Mouse (Mus musculus) liver, embryonic 14.5 days (tissue): ENCODE measurements around the gene D5Ertd579e. TPM values are rescaled to one million over a fixed set of nuclear protein-coding genes. Genes with fewer than 3 reads are reported as not detected.

Source experiments
- ATAC-seq: fragments of 200-750 bp; cut with Nextera tagmentation; 2 replicates; pipeline ENCODE4 v1.8.0; 2017; ENCODE audit warnings: moderate number of reproducible peaks, mild to moderate bottlenecking, moderate library complexity; ENCODE audit not compliant: insufficient read depth
- DNase-seq, 3 experiments: peaks; one replicate each; pipeline ENCODE4 v3.0.0-alpha.2; 2012 to 2013; ENCODE audit warnings: low read depth in 3 of 3, low spot score in 3 of 3
- H3K27ac ChIP-seq: fragments of 300-500 bp; sonication (generic); 2 replicates; pipeline ENCODE4 v1.5.1; 2014; ENCODE audit warnings: moderate library complexity, mild to moderate bottlenecking, control low read depth, inconsistent platforms
- H3K27me3 ChIP-seq: fragments of 300-500 bp; sonication (generic); 2 replicates; pipeline ENCODE4 v1.6.1; 2014; ENCODE audit warnings: mild to moderate bottlenecking, low read length, moderate library complexity; ENCODE audit not compliant: control insufficient read depth, insufficient read depth
- H3K36me3 ChIP-seq: fragments of 300-500 bp; sonication (generic); replicated peaks from 2 replicates; pipeline ENCODE4 v1.6.1; 2014; ENCODE audit warnings: low read depth; ENCODE audit not compliant: control insufficient read depth, insufficient read depth
- H3K4me1 ChIP-seq, 2 experiments: fragments of 200-500 bp in 1 of 2; fragments of 300-500 bp in 1 of 2; sonication (generic) in 1 of 2; replicated peaks; 2 replicates each; pipeline ENCODE4 v1.6.1; 2012 to 2014; ENCODE audit warnings: antibody characterized with exemption in 1 of 2, inconsistent platforms in 1 of 2, low read length in 1 of 2; ENCODE audit not compliant: control insufficient read depth in 2 of 2, insufficient read depth in 2 of 2
- H3K4me2 ChIP-seq: fragments of 300-500 bp; sonication (generic); 2 replicates; pipeline ENCODE4 v1.6.1; 2014; ENCODE audit warnings: low read depth, mild to moderate bottlenecking, control low read depth, moderate library complexity
- H3K4me3 ChIP-seq, 2 experiments: fragments of 200-500 bp in 1 of 2; fragments of 300-500 bp in 1 of 2; sonication (generic) in 1 of 2; 2 replicates each; pipeline ENCODE4 v1.5.1; 2012 to 2014; ENCODE audit warnings: low read depth in 2 of 2, low read length in 2 of 2, mild to moderate bottlenecking in 2 of 2, control low read depth in 1 of 2, inconsistent platforms in 1 of 2, moderate library complexity in 1 of 2; ENCODE audit not compliant: insufficient read depth in 1 of 2
- H3K9ac ChIP-seq: fragments of 300-500 bp; sonication (generic); replicated peaks from 2 replicates; pipeline ENCODE4 v1.6.1; 2014; ENCODE audit warnings: mild to moderate bottlenecking, control low read depth, moderate library complexity
- H3K9me3 ChIP-seq: fragments of 300-500 bp; sonication (generic); 2 replicates; pipeline ENCODE4 v1.6.1; 2016; ENCODE audit warnings: low read length, mixed read lengths; ENCODE audit not compliant: control insufficient read depth
- CTCF ChIP-seq: IDR thresholded peaks from 2 replicates; pipeline ENCODE4 v1.5.1; 2016; ENCODE audit warnings: antibody characterized with exemption, low read depth, control low read depth
- EP300 ChIP-seq: IDR thresholded peaks from 2 replicates; pipeline ENCODE4 v1.6.1; 2016; ENCODE audit warnings: antibody characterized with exemption, low read depth
- WGBS: fragments of 180-500 bp; shearing (Covaris S2); extraction: QIAGEN DNeasy Blood & Tissue Kit; methylation state at CpG from one replicate; pipeline ENCODE4 v1.1.7; 2014; ENCODE audit not compliant: insufficient replicate concordance; 5-methylcytosine and 5-hydroxymethylcytosine counted together
- polyA plus RNA-seq, 2 experiments: library from polyadenylated mRNA; depleted of rRNA in 1 of 2; stranded (reverse) in 1 of 2; unstranded in 1 of 2; fragments of >200 nt; fragmentation: Nextera tagmentation in 1 of 2; extraction: Ambion mirVana in 1 of 2; gene quantifications; 2 replicates each; pipeline versions ENCODE4 v1.2.1 to v1.2.3; 2012 to 2014

Gene D5Ertd579e
- polyA plus RNA-seq, 2 experiments, result 16.2 to 22.7 TPM

DNA sequence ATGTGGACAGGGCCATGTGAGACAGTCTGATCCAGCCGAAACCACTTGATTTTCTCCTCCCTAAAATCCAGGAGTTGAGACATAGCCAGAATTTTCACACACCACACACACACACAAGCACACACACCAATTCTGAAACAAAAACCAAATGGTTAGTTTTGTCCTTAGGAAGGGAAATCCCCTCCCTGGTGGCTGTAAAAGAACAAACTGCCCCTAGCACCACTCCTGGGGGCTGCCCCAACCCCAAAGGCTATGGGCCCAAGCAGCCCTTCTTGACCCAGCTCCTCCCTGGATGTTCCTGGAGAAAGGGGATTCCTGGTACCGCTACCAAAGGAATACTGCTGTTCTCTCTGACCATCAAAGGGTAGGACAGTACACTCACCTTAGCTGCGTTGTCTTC, 119.4 kb downstream of the D5Ertd579e start:
- ATAC-seq (no peak), DNase-seq (no peak)
- Histone ChIP-seq H3K4me2 (no peak overlapping the region), H3K27me3 (no peaks in the 10 kb centered on the region), H3K4me3 (no peak overlapping the region), H3K36me3 (peaks cover 3% of the 10 kb centered on the region; the same call in 1 of the 2 replicates), H3K9ac (no peak overlapping the region), H3K4me1 (peaks cover 32 to 48% of the 10 kb centered on the region in 2 experiments), H3K27ac (no peak overlapping the region), H3K9me3 (no peaks in the 10 kb centered on the region)
- TF ChIP-seq EP300, result no peak
- TF ChIP-seq CTCF, result no peak
- 87% methylated on average over 3 of the region's 3 CpGs for WGBS

DNA sequence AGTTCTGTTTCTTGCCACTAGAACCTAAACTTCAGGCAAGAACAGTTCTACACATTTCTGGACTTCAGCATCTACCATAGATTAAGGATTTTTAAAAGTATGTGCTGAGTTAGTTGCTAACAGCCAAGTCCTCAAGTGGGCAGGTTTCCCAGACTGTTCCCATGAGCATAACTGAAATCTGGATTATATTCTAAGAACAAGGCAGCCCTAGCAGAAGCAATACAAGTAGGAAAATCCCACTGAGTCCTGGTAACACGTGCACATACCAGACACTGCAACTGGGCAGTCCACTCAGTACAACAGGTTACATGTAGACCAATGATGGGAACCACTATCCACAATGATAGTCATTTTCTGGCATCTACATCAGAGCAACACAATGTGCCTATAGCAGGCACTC, 120.1 kb downstream of the D5Ertd579e start:
- Histone ChIP-seq H3K4me1 (peaks cover 28 to 46% of the 10 kb centered on the region in 2 experiments), H3K36me3 (peaks cover 3% of the 10 kb centered on the region; the same call in 1 of the 2 replicates), H3K4me2 (no peak overlapping the region), H3K9me3 (no peaks in the 10 kb centered on the region), H3K27ac (no peak overlapping the region), H3K27me3 (no peaks in the 10 kb centered on the region), H3K9ac (no peak overlapping the region), H3K4me3 (no peak overlapping the region)
- WGBS, result 66% methylated on average over 1 of the region's 1 CpGs
- ATAC-seq (no peak), DNase-seq (no peak)
- TF ChIP-seq CTCF, result no peak
- no peak for TF ChIP-seq EP300

DNA sequence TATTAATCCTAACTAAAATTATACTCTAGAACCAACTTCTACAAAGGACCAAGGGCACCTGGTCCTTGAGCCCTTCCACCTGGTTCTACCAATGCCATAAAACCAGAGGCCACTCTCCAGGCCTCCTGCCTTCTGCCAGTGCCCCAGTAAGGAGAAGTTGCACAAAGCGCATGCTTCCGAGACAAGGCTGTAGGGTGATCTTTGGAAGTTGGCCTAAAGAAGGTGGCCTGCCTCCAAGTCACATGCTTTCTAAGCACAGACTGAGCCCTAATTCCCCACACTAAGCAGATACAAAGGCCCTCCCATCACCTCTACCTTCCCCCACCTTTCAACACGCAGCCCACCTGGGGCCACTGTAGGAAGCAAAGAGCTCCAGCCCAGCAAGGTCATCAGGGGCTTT, 120.6 kb downstream of the D5Ertd579e start:
- Histone ChIP-seq H3K27ac (no peak overlapping the region), H3K36me3 (peaks cover 3% of the 10 kb centered on the region; the same call in 1 of the 2 replicates), H3K9ac (no peak overlapping the region), H3K9me3 (no peaks in the 10 kb centered on the region), H3K27me3 (no peaks in the 10 kb centered on the region), H3K4me1 (peaks cover 23 to 40% of the 10 kb centered on the region in 2 experiments), H3K4me3 (no peak overlapping the region), H3K4me2 (no peak overlapping the region)
- DNase-seq (no peak), ATAC-seq (no peak)
- TF ChIP-seq EP300 (no peak), CTCF (no peak)
- WGBS, result 75% methylated on average over 3 of the region's 3 CpGs

DNA sequence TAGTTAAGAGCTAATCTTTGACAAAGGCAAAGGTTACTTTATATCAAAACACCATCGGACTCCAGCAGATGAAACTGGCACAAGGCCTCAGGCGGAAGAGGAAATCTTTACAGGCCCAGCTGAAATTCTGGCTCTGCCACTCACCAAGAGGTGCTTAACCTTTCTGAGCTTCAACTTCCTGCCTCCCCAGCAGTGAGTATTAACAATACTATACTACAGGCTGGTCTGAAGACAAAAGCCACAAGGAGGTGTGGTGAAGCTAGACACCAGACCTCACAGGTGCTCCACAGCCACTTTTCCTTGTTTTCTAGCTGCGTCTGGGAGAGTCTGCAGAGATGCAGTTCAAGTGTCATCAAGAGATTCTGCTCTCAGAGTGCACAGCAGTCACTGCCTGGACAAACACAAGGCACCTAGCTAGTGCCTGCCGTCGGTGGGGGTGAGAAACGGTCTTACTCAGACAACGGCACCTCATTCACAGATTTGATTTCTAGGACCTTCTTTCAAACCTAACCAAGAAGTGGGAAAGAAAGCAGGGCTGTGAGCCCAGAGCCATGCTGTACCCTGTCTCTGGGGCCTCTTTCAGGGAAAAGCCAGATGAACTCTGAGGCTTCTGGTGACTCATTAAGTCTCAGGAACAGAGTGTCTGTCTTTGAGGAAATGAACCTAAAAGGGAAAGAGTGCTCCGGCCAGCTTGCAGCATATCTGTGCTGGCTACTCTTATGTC, 121.5 kb downstream of the D5Ertd579e start:
- no peak for ATAC-seq

DNA sequence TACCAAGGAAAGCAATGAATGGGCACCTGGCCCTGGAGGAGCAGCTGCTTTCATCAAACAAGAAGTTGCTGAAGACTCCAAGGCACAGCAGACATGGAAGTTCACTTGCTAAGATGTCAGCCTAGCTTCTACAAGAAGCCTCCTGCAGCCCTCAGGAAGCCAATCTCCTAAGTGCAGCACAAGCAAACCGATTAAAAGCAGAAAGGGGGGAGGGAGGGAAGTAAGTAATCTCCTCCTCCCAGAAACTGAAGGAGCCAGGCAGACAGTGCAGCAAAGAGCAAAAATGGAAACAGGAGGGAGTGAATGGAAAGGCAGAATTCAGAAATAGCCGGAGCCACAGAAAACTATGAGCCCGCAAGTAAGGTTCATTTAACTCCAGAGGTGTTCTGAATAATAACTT, 122.5 kb downstream of the D5Ertd579e start:
- 12% methylated on average over 3 of the region's 3 CpGs for WGBS
- peak; percentile 84 for ATAC-seq
- DNase-seq, result peak; percentile 66 to 69 (median 66)
- Histone ChIP-seq H3K36me3 (peaks cover 3% of the 10 kb centered on the region; the same call in 1 of the 2 replicates), H3K27ac (peak overlapping the region; percentile 19), H3K9ac (peak overlapping the region; percentile 31), H3K27me3 (no peaks in the 10 kb centered on the region), H3K4me3 (no peak overlapping the region), H3K4me1 (peaks cover 22 to 36% of the 10 kb centered on the region in 2 experiments), H3K9me3 (no peaks in the 10 kb centered on the region), H3K4me2 (peak overlapping the region; percentile 42)
- no peak for TF ChIP-seq CTCF
- peak; percentile 84 for TF ChIP-seq EP300

More for the DNA sequence above, 121.5 kb downstream of the D5Ertd579e start:
- no peak for DNase-seq
- 43% methylated on average over 8 of the region's 8 CpGs for WGBS
- peaks cover 22 to 40% of the 10 kb centered on the region in 2 experiments for H3K4me1 ChIP-seq
- H3K36me3 ChIP-seq, result peaks cover 3% of the 10 kb centered on the region; the same call in 1 of the 2 replicates
- peak overlapping the region; percentile 7; the same call in 1 of the 2 replicates for H3K27ac ChIP-seq
- no peak for TF ChIP-seq CTCF
- no peak for TF ChIP-seq EP300
- no peaks in the 10 kb centered on the region for H3K27me3 ChIP-seq
- H3K9ac ChIP-seq, result no peak overlapping the region
- H3K9me3 ChIP-seq, result no peaks in the 10 kb centered on the region
- H3K4me3 ChIP-seq, result no peak overlapping the region
- H3K4me2 ChIP-seq, result no peak overlapping the region
